Mouse (Mus musculus) stomach, postnatal 0 days (tissue): ENCODE results near the gene 9330161L09Rik.

Experiments used
- CTCF ChIP-seq: IDR thresholded peaks from 2 replicates; pipeline ENCODE4 v1.5.1; 2016; ENCODE audit warnings: antibody characterized with exemption, low read depth, mild to moderate bottlenecking, moderate library complexity
- EP300 ChIP-seq: optimal IDR thresholded peaks from 2 replicates; pipeline ENCODE3; 2016; ENCODE audit warnings: antibody characterized with exemption

GRCm38 (mm10) chr12:103389982-103390381 is 17.6 kb downstream of the 9330161L09Rik start:
- TF ChIP-seq CTCF = no peak
- TF ChIP-seq EP300 = no peak
